Mouse (Mus musculus): ENCODE data around the gene Ift20. TPM values are rescaled to one million over a fixed set of nuclear protein-coding genes. Genes with fewer than 3 reads are reported as not detected.
"Not testable (repeated sequence)": the region's sequence is repeated elsewhere in the genome, so short reads cannot be mapped to it uniquely, and the experiment has no call there.

Gene Ift20
- polyA plus RNA-seq, 1 experiment = 69.7 TPM

- TF ChIP-seq CTCF (IDR thresholded peaks at IDR 0.05; ENCODE audit: borderline replicate concordance, extremely low read depth, insufficient read depth, insufficient read length) (no peak), POLR2A (IDR thresholded peaks at IDR 0.05; ENCODE audit: borderline replicate concordance, extremely low read depth, insufficient read depth, insufficient read length, poor library complexity, severe bottlenecking) (no peak)
- no peak for DNase-seq (ENCODE audit: low read depth)
These were observed 32.7 kb downstream of the Ift20 start for GRCm38 (mm10) chr11:78568827-78569226.

DNA sequence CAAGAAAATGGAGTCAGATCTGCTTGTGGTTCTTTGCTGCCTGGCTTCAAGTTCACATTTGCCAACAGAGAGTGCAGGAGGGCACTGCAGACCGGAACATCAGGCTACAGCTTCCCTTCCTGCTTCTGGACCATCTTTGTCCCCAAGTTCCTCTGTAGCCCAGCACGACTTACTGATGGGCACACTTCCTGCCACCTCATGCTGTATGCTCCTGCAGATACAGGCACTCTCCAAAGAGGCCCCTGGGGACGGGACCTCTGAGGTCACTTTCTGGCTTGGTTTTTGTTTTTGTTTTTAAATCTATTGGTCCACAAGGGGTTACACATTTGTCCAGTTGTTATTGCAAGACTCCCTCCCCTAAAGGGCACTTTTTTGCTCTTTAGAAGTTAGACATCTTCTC, 33.6 kb downstream of the Ift20 start:
- no peak for DNase-seq (ENCODE audit: low read depth)

DNA sequence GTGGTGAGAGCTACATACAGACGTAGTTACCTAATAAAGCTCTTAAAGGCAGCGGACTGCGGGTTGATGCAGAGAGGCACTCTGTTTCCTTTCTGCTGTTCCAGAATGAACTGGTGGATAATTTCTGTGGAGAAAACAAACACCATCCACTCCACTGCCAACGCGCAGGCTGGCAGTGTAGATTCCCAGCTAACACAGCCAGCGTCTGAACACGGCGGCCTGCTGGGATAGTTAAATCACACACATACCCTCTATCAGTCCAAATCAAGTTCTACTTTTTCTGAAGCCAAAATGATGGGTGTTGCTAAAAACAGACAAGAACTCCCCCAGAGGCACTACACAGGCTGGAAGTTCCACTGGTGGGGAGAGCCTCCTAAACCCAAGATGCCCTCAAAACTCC, 35.3 kb downstream of the Ift20 start:
- no peak for TF ChIP-seq CTCF (IDR thresholded peaks at IDR 0.05; ENCODE audit: borderline replicate concordance, extremely low read depth, insufficient read depth, insufficient read length)
- no peak for TF ChIP-seq POLR2A (IDR thresholded peaks at IDR 0.05; ENCODE audit: borderline replicate concordance, extremely low read depth, insufficient read depth, insufficient read length, poor library complexity, severe bottlenecking)
- no peak for DNase-seq (ENCODE audit: low read depth)

More for the DNA sequence above, 33.6 kb downstream of the Ift20 start:
- TF ChIP-seq POLR2A (IDR thresholded peaks at IDR 0.05; ENCODE audit: borderline replicate concordance, extremely low read depth, insufficient read depth, insufficient read length, poor library complexity, severe bottlenecking) = no peak

DNA sequence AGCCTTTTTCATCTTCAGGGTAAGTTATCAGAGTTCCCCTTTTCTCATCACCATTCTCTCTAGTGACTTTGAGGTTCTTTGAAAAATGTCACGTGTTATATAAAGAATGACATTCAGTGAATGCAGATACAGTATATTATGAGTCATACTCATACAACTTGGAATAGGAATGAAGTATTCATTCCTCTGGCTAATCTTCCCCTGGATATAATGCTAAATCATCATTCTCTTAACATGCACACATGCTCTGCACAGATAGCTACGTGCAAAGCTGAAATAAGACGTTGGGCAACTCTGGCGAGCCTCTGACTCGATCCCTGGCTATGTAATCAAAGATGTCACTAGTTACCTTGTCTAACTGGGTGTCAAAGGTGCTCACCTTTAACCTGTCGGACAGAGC, 35.7 kb downstream of the Ift20 start:
- TF ChIP-seq POLR2A (IDR thresholded peaks at IDR 0.05; ENCODE audit: borderline replicate concordance, extremely low read depth, insufficient read depth, insufficient read length, poor library complexity, severe bottlenecking) (no peak), CTCF (IDR thresholded peaks at IDR 0.05; ENCODE audit: borderline replicate concordance, extremely low read depth, insufficient read depth, insufficient read length) (no peak)
- DNase-seq (ENCODE audit: low read depth) = no peak

- DNase-seq (ENCODE audit: low read depth) = not testable (repeated sequence)
These were observed 37.9 kb downstream of the Ift20 start for GRCm38 (mm10) chr11:78574031-78574430.

- TF ChIP-seq POLR2A (IDR thresholded peaks at IDR 0.05; ENCODE audit: borderline replicate concordance, extremely low read depth, insufficient read depth, insufficient read length, poor library complexity, severe bottlenecking) = no peak
- no peak for TF ChIP-seq CTCF (IDR thresholded peaks at IDR 0.05; ENCODE audit: borderline replicate concordance, extremely low read depth, insufficient read depth, insufficient read length)
- no peak for DNase-seq (ENCODE audit: low read depth)
These were observed 38.4 kb downstream of the Ift20 start for GRCm38 (mm10) chr11:78574536-78574935.

DNA sequence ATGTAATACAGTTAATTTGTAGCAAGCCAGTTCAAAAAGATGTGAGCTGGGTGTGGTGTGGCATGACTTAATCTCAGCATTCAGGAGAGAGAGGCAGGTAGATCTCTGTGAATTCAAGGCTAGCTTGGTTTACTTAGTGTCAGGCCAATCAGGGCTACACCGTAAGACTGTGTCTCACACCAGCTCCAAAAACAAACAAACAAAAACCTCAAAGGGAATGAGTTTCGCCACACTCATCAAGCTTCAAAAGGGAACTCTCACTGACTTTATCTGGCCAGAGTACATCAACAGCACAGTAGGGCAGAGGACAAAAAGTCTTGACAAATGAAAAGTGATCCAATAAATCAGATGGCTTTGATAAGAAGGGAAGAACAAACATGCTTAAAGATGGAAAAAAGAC, 38.8 kb downstream of the Ift20 start:
- no peak for TF ChIP-seq POLR2A (IDR thresholded peaks at IDR 0.05; ENCODE audit: borderline replicate concordance, extremely low read depth, insufficient read depth, insufficient read length, poor library complexity, severe bottlenecking)
- no peak for TF ChIP-seq CTCF (IDR thresholded peaks at IDR 0.05; ENCODE audit: borderline replicate concordance, extremely low read depth, insufficient read depth, insufficient read length)
- no peak for DNase-seq (ENCODE audit: low read depth)

DNA sequence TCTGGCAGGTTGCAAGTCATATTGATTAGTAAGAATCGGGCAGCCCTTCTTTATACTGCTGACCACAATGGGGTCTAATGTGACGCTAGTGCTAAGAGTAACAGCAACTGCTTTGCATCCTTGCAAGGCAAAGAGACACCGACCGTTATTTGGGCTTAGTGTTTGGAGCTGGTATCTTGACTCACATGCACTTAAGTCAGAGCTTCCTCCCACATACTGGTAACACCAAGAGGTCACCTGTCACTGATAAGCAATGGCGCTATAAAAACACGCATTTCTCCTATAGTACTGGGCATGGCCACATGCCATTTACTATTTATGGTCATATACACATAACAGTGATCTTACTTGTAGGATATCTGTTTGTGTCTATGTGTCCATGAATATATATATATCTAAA, 46.7 kb downstream of the Ift20 start:
- TF ChIP-seq CTCF (IDR thresholded peaks at IDR 0.05; ENCODE audit: borderline replicate concordance, extremely low read depth, insufficient read depth, insufficient read length) = no peak
- no peak for DNase-seq (ENCODE audit: low read depth)

- no peak for DNase-seq (ENCODE audit: low read depth)
- TF ChIP-seq CTCF (IDR thresholded peaks at IDR 0.05; ENCODE audit: borderline replicate concordance, extremely low read depth, insufficient read depth, insufficient read length) = no peak
- no peak for TF ChIP-seq POLR2A (IDR thresholded peaks at IDR 0.05; ENCODE audit: borderline replicate concordance, extremely low read depth, insufficient read depth, insufficient read length, poor library complexity, severe bottlenecking)
These were observed 49.9 kb downstream of the Ift20 start for GRCm38 (mm10) chr11:78586099-78586498.

GRCm38 (mm10) chr11:78587677-78588076, 51.5 kb downstream of the Ift20 start:
- DNase-seq (ENCODE audit: low read depth) = not testable (repeated sequence)

Other genes starting within 250 kb of the Ift20 start
- gene BC030499, start 245.5 kb upstream of the Ift20 start, polyA plus RNA-seq (2012; rRNA removed) = 0.49 and 0.72 TPM in 2 replicates
- 22.0 and 42.0 TPM in 2 replicates for gene Spag5, start 234.8 kb upstream of the Ift20 start, polyA plus RNA-seq (2012; rRNA removed)
- 126 and 134 TPM in 2 replicates for gene Aldoc, start 213.4 kb upstream of the Ift20 start, polyA plus RNA-seq (2012; rRNA removed)
- gene Pigs, start 207.9 kb upstream of the Ift20 start, polyA plus RNA-seq (2012; rRNA removed) = 75.3 and 81.7 TPM in 2 replicates
- gene Unc119, start 192.9 kb upstream of the Ift20 start, polyA plus RNA-seq (2012; rRNA removed) = 137 and 174 TPM in 2 replicates
- gene Foxn1, start 149.8 kb upstream of the Ift20 start, polyA plus RNA-seq (2012; rRNA removed) = 0.03 TPM in 2 replicates
- not detected in 2 replicates for gene Slc13a2, start 114.1 kb upstream of the Ift20 start, polyA plus RNA-seq (2012; rRNA removed)
- 15.1 and 15.5 TPM in 2 replicates for gene Slc46a1, start 70.7 kb upstream of the Ift20 start, polyA plus RNA-seq (2012; rRNA removed)
- 43.3 and 53.5 TPM in 2 replicates for gene Sarm1, start 38.6 kb upstream of the Ift20 start, polyA plus RNA-seq (2012; rRNA removed)
- 68.0 and 125 TPM in 2 replicates for gene Vtn, start 37.3 kb upstream of the Ift20 start, polyA plus RNA-seq (2012; rRNA removed)
- gene Sebox, start 32.9 kb upstream of the Ift20 start, polyA plus RNA-seq (2012; rRNA removed) = 0.15 and 0.32 TPM in 2 replicates
- gene Tmem199, start 24.2 kb upstream of the Ift20 start, polyA plus RNA-seq (2012; rRNA removed) = 49.9 and 65.5 TPM in 2 replicates
- 106 and 117 TPM in 2 replicates for gene Poldip2, start 24.2 kb upstream of the Ift20 start, polyA plus RNA-seq (2012; rRNA removed)
- 47.2 and 55.3 TPM in 2 replicates for gene Tnfaip1, start within 50 bp of the Ift20 start, polyA plus RNA-seq (2012; rRNA removed)
- 15.2 and 16.6 TPM in 2 replicates for gene Tmem97, start 14.4 kb downstream of the Ift20 start, polyA plus RNA-seq (2012; rRNA removed)
- gene Nlk, start 161.0 kb downstream of the Ift20 start, polyA plus RNA-seq (2012; rRNA removed) = 41.0 and 50.6 TPM in 2 replicates
- gene Ccnq, start 215.4 kb downstream of the Ift20 start, polyA plus RNA-seq (2012; rRNA removed) = 31.7 and 52.6 TPM in 2 replicates

Data from brain, embryonic 14.5 days (tissue).